ENCODE assay signal across 8 mouse cellular contexts in the genomic region with DNA sequence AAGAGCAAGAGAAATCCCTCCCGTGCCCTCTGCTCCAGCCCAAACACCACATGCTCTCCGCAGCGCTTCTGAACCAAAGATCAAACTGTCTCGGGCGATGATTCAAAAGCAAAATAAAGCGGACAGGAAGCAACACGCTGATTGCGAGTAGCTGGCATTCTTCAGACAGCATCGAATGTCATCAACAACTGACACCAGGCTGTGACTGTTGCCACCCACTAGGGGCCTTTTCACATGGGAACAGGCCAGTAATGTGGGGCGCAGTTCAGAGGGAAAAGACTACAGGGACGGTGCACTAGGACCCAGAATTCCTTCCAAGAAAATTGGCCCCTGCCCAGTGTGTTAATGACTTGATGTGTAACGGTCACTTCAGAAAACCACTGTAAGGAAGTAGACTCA. TPM values are rescaled to one million over a fixed set of nuclear protein-coding genes. Genes with fewer than 3 reads are reported as not detected.
A peak's percentile ranks its signal among the peaks of the same experiment; 100 is the strongest.
DNase-seq lines count a peak whose midpoint lies in the region; ATAC-seq and TF ChIP-seq lines count a peak whose summit lies in the region.

No protein-coding gene starts in this region.

- no peaks in the 10 kb centered on the region for H3K36me3 ChIP-seq in forebrain, embryonic 16.5 days (ENCODE audit: control insufficient read depth, insufficient read depth)
- no peaks in the 10 kb centered on the region for H3K36me3 ChIP-seq in lung, embryonic 14.5 days (ENCODE audit: insufficient read depth)
- H3K36me3 ChIP-seq in neural tube, embryonic 14.5 days (ENCODE audit: control insufficient read depth, insufficient read depth, low read length), result no peaks in the 10 kb centered on the region

- H3K27ac ChIP-seq in forebrain, embryonic 16.5 days (ENCODE audit: low read length), result peak overlapping the region; percentile 87
- peak overlapping the region; percentile 85 for H3K27ac ChIP-seq in lung, embryonic 14.5 days (ENCODE audit: low read depth)
- peak overlapping the region; percentile 93 for H3K27ac ChIP-seq in neural tube, embryonic 14.5 days (ENCODE audit: low read depth, low read length)

- intact Hi-C loops in heart, postnatal 36 days (cut with DNase I), result loop anchor here (2.0 kb wide), 2 partner anchors 52 to 126 kb away; no protein-coding TSS in a partner anchor

- DNase-seq in MN1 (ENCODE audit: low spot score), result peak; percentile 82
- peak; percentile 65 for DNase-seq in cerebellum, adult 11 months
- DNase-seq in heart, postnatal 36 days, result peak; percentile 64 to 74
- DNase-seq in layer of hippocampus, adult 18-20 months (ENCODE audit: low spot score in 2 of 2), result peak; percentile 43 to 76
- DNase-seq in lung, embryonic 14.5 days, result peak; percentile 91
- peak; percentile 68 for DNase-seq in urinary bladder, postnatal 14 days (ENCODE audit: low spot score)

- 0% methylated on average over 12 of the region's 12 CpGs for WGBS in forebrain, embryonic 16.5 days
- under 1% methylated on average over 12 of the region's 12 CpGs for WGBS in lung, embryonic 14.5 days
- WGBS in neural tube, embryonic 14.5 days, result under 1% methylated on average over 12 of the region's 12 CpGs

- H3K27me3 ChIP-seq in forebrain, embryonic 16.5 days (replicated peaks; ENCODE audit: control insufficient read depth, insufficient read depth, low read length), result no peaks in the 10 kb centered on the region
- H3K27me3 ChIP-seq in lung, embryonic 14.5 days (ENCODE audit: insufficient read depth, low read length), result 0 out of 2 replicates have a peak, but pooled peaks cover 7% of the 10 kb centered on the region
- peaks cover 2% of the 10 kb centered on the region; the same call in 1 of the 2 replicates for H3K27me3 ChIP-seq in neural tube, embryonic 14.5 days (ENCODE audit: control insufficient read depth, insufficient read depth, low read length)

- ATAC-seq in forebrain, embryonic 16.5 days, result no peak
- ATAC-seq in lung, embryonic 14.5 days (ENCODE audit: insufficient read depth), result peak; percentile 50
- ATAC-seq in neural tube, embryonic 14.5 days (ENCODE audit: low read depth), result peak; percentile 15; the same call in 1 of the 2 replicates

- no peaks in the 10 kb centered on the region for H3K9me3 ChIP-seq in forebrain, embryonic 16.5 days (ENCODE audit: control insufficient read depth, low read length)
- H3K9me3 ChIP-seq in lung, embryonic 14.5 days (ENCODE audit: low read depth, low read length), result no peaks in the 10 kb centered on the region
- H3K9me3 ChIP-seq in neural tube, embryonic 14.5 days (ENCODE audit: control insufficient read depth, low read length), result no peaks in the 10 kb centered on the region

- H3K4me2 ChIP-seq in forebrain, embryonic 16.5 days (ENCODE audit: low read length), result peak overlapping the region; percentile 79
- H3K4me2 ChIP-seq in lung, embryonic 14.5 days, result peak overlapping the region; percentile 92
- H3K4me2 ChIP-seq in neural tube, embryonic 14.5 days (ENCODE audit: low read depth, low read length), result peak overlapping the region; percentile 60

- peak overlapping the region; percentile 91 for H3K4me3 ChIP-seq in forebrain, embryonic 16.5 days (replicated peaks; ENCODE audit: low read length)
- H3K4me3 ChIP-seq in lung, embryonic 14.5 days (ENCODE audit: low read depth, low read length), result peak overlapping the region; percentile 78
- H3K4me3 ChIP-seq in neural tube, embryonic 14.5 days (ENCODE audit: low read depth, low read length), result peak overlapping the region; percentile 84

- TF ChIP-seq CTCF in lung, embryonic 14.5 days (IDR thresholded peaks at IDR 0.05; ENCODE audit: low read depth), result peak; percentile 54

- peaks cover 21% of the 10 kb centered on the region for H3K4me1 ChIP-seq in forebrain, embryonic 16.5 days (replicated peaks; ENCODE audit: control insufficient read depth, insufficient read depth, low read length)
- H3K4me1 ChIP-seq in lung, embryonic 14.5 days (ENCODE audit: insufficient read depth), result peaks cover 23% of the 10 kb centered on the region
- H3K4me1 ChIP-seq in neural tube, embryonic 14.5 days (ENCODE audit: control insufficient read depth, insufficient read depth, low read length), result peaks cover 20% of the 10 kb centered on the region

- H3K9ac ChIP-seq in forebrain, embryonic 16.5 days (replicated peaks; ENCODE audit: low read depth, low read length), result peak overlapping the region; percentile 67
- peak overlapping the region; percentile 72 for H3K9ac ChIP-seq in lung, embryonic 14.5 days
- H3K9ac ChIP-seq in neural tube, embryonic 14.5 days (replicated peaks; ENCODE audit: low read depth, low read length), result peak overlapping the region; percentile 80

RNA-seq across cellular contexts. Expression of a gene that starts 1.1 kb away (rescaled TPM):
- 26.8 and 27.1 TPM in 2 replicates for polyA plus RNA-seq in forebrain, embryonic 16.5 days (2015; fragmentation: Nextera tagmentation; extraction: Ambion mirVana)
- 10 to 100 TPM; 18.0 to 21.1 TPM for total RNA-seq in heart, postnatal 36 days (2021)
- total RNA-seq in layer of hippocampus, adult 18-20 months (2021), result 10 to 100 TPM; 65.7 to 67.1 TPM
- 41.7 and 48.1 TPM in 2 replicates for polyA plus RNA-seq in lung, embryonic 14.5 days (2014; fragmentation: Nextera tagmentation; extraction: Ambion mirVana)
- 34.4 and 38.3 TPM in 2 replicates for polyA plus RNA-seq in neural tube, embryonic 14.5 days (2014; fragmentation: Nextera tagmentation; extraction: Ambion mirVana)

RNA-seq across cellular contexts. Expression of a gene that starts 29.4 kb away (rescaled TPM):
- polyA plus RNA-seq in forebrain, embryonic 16.5 days (2015; fragmentation: Nextera tagmentation; extraction: Ambion mirVana), result 0.81 and 1.3 TPM in 2 replicates
- total RNA-seq in heart, postnatal 36 days (2021), result not detected
- 1 to 10 TPM; 1.9 to 3.4 TPM for total RNA-seq in layer of hippocampus, adult 18-20 months (2021)
- polyA plus RNA-seq in lung, embryonic 14.5 days (2014; fragmentation: Nextera tagmentation; extraction: Ambion mirVana), result 0.37 TPM in 1 of 2 replicates, not detected in the other
- 0.90 and 1.2 TPM in 2 replicates for polyA plus RNA-seq in neural tube, embryonic 14.5 days (2014; fragmentation: Nextera tagmentation; extraction: Ambion mirVana)
